Mouse (Mus musculus) heart, postnatal 36 days (tissue): ENCODE measurements around the gene Rbm47. TPM values are rescaled to one million over a fixed set of nuclear protein-coding genes. Genes with fewer than 3 reads are reported as not detected.

Experiments
- DNase-seq, 2 experiments: peaks; one replicate each; pipeline ENCODE4 v3.0.0; 2021 to 2022
- intact Hi-C: fragments of 180-260 bp; cut with DNase I; formaldehyde crosslinking; loops from one replicate; pipeline ENCODE4 v1.15.1; 2025
- total RNA-seq, 2 experiments: library from RNA; stranded (reverse); gene quantifications; 2 replicates each; pipeline ENCODE4 v1.2.3; 2021

Rbm47 gene
- total RNA-seq, 2 experiments from 2014 or later: 1.6 to 1.7 TPM

- intact Hi-C loops: no loop called here
- DNase-seq: no peak
These were observed 136.4 kb downstream of the Rbm47 start for GRCm38 (mm10) chr5:66036440-66037054.

GRCm38 (mm10) chr5:66034375-66035195 is 138.3 kb downstream of the Rbm47 start:
- intact Hi-C loops: no loop called here
- no peak for DNase-seq

DNA sequence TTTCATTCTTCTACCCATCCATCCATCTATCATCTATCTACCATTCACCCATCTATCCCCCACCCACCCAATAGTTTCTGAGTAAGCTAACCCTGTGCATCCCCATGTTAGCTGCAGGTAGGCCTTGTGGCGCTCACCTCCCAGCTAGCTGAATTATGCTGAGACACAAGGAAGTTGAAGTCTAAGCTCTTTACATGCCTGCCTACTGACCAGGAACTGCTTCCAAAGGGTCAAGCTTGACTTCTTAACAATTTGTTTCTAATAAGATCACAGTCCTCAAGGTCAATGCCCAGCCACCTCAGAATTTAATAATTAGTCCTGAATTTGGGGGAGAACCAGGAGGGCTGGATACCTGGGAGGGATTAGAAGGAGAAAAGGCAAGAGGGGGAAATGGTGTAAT is 140.1 kb downstream of the Rbm47 start:
- no peak for DNase-seq
- intact Hi-C loops: no loop called here

- no peak for DNase-seq
- intact Hi-C loops: no loop called here
These were observed 141.2 kb downstream of the Rbm47 start for GRCm38 (mm10) chr5:66031699-66032098.

GRCm38 (mm10) chr5:66028232-66028631 is 144.7 kb downstream of the Rbm47 start:
- no peak for DNase-seq
- intact Hi-C loops: no loop called here

GRCm38 (mm10) chr5:66027206-66027605 is 145.7 kb downstream of the Rbm47 start:
- DNase-seq: no peak
- intact Hi-C loops: no loop called here

- intact Hi-C loops: no loop called here
These were observed 146.1 kb downstream of the Rbm47 start for GRCm38 (mm10) chr5:66026796-66027195.

DNA sequence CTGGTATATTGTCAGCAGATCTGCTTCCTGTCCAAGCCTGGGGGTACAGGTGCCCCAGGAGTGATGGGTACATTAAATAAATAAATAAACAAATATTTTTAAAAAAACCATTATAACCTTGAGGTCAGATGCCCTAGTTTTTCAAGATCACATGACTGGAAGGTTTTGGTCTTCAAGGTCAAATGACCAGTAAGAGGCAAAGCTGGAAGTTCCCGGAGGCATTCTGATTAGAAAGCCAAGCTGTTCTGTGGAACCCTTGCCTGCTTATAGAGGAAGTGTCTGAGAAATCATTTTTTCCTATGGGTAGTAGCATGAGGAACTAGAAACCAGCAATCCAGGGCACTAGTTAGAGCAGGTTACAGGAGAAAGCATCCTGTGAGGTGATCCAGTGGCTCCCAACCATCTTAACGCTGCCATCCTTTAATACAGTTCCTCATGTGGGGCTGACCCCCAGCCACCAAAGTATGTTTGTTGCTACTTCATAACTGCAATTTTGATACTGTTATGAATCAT is 157.4 kb downstream of the Rbm47 start:
- intact Hi-C loops: no loop called here
- no peak for DNase-seq

More at GRCm38 (mm10) chr5:66026796-66027195, 146.1 kb downstream of the Rbm47 start:
- no peak for DNase-seq

DNA sequence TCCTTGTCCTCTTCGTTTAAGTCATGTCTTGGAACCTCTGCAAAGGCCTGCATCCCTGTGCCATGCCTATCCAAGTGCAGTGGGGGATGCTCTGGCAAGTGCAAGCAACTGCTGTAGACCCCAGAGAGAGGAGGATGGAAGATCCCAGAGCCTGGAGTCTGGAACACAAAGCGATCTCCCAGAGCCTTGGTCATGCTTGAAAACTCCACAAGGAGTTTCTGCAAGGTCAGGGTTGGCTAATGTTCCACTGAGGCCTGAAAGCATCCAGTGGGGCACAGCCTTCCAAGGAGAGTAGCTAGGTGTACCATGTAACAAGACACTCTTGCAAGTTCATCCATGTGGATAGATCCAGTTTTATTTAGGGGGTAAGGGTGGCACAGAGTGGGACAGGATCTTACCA is 158.5 kb downstream of the Rbm47 start:
- intact Hi-C loops: no loop called here

GRCm38 (mm10) chr5:66013999-66014398 is 158.9 kb downstream of the Rbm47 start:
- intact Hi-C loops: no loop called here
- no peak for DNase-seq

More for the DNA sequence above, 158.5 kb downstream of the Rbm47 start:
- DNase-seq: no peak

DNA sequence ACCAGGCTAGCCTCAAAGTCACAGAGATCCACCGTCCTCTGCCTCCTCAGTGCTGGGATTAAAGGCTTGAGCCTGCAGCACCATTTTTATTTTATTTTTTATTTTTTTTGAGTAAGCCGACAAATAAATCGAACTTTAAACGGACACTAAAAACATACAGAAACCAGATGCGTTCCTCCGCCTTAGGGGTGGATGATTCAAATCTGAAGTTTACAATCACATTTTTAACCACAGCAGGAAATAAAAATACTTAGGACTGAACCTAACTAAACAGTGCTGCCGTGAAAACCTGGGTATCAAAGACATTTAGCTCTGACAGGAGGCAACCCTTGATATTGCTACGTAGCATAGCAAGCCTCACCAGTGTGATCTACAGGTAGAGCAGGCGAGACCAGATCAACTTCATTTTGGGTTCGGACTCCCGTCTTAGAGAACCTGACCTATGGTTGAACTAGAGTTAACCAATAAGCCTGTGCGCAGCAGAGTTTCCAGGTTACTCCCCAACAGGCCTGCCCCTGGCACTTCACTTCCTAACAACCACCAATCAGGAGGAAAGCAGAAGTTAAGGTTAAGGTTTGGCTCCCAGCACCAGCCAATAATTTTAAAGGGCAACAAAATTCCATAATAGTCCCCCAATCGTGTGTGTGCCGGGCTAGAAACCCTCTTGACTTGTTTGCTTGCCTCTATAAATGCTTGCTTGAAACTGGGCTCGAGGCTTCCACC is 164.5 kb downstream of the Rbm47 start:
- intact Hi-C loops: no loop called here
- no peak for DNase-seq

- no peak for DNase-seq
- intact Hi-C loops: no loop called here
These were observed 167.8 kb downstream of the Rbm47 start for GRCm38 (mm10) chr5:66005041-66005678.

- DNase-seq: no peak
- intact Hi-C loops: no loop called here
These were observed 168.6 kb downstream of the Rbm47 start, which contains the start of gene 9130230L23Rik for GRCm38 (mm10) chr5:66004134-66004925. 9130230L23Rik (minus strand) TSS chr5:66004285.

GRCm38 (mm10) chr5:66001232-66001631 is 171.7 kb downstream of the Rbm47 start:
- no peak for DNase-seq
- intact Hi-C loops: no loop called here

DNA sequence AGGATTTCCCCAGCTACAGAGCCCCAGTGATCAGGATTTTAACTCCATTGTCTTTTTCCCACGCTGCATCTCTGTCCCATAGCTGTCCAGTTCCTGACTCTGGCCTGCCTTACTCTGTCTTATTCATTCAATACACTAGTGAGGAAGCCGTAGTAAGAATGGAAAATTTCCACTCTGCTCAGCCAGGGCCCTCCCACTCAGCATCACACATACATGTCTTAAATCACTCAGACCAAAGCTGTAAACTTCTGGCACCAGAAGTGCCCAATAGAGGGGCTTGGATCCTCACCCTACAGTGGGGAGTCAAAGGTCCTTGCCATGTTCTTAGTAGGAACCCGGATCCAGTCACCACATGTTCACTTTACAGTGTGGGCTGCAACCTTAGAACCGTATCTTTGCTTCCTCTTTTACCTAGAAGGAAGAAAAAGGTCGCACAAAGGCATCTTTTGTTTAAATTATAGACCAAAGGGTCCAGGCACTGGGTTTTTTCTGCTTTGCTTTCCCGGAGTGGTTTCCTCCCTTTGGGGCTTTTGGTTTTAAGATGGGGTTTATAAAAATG is 172.3 kb downstream of the Rbm47 start:
- intact Hi-C loops: no loop called here
- no peak for DNase-seq

DNA sequence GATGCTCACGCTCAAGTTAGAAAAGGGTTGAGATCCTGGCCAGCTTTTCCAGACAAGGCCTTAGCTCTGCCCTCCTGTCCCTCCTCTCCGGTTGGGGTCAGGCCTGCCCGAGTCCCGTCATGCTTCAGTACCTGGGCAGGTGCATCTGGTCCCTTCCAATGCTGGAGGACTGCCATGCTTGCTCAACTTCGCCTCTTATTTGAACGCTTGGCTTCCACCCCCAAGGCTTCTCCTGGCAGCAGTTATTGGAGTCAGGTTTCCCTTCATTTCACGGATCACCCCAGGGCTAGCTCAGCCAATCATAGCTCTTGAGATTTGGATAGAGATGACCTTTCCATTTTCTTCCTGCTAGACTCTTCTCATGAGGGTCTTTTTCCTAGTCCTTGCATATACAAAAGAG is 172.8 kb downstream of the Rbm47 start:
- intact Hi-C loops: no loop called here
- no peak for DNase-seq

- intact Hi-C loops: no loop called here
- no peak for DNase-seq
These were observed 173.8 kb downstream of the Rbm47 start for GRCm38 (mm10) chr5:65999106-65999505.

DNA sequence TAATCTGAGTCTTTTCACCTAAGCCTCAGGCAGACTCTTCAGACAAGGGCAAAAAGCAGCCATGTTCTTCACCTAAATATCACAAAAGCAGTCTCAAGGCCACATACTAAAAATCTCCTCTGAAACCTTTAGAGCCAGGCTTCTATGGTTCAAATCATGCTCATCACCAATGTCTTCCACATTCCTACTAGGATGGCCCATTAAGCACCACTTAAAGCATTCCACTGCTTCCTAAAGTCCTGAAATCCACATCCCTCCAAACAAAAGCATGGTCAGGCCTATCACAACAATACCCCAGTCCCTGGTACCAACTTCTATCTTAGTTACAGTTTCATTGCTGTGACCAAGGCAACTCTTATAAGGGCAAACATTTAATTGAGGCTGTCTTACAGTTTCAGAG is 175.1 kb downstream of the Rbm47 start:
- DNase-seq: no peak
- intact Hi-C loops: no loop called here

DNA sequence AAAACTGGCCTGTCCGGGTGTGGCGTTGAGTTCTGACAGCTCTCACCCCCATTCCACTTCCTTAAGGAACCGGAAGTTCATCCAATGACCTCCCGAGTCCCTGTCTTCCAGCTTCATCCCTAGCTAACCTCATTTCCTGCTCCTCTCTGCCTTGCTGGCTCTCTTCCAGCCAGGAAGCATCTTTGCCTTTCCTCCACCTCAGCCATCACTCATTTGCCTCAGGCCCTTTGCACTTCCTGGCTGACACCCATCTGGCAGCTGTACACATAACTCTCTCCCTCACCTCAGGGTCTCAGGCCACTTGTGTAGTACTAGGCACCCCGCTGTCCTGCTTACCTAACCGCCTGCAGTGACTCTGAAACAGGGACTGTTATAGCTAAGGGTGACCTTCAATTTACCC is 178.3 kb downstream of the Rbm47 start:
- intact Hi-C loops: no loop called here
- DNase-seq: no peak

- DNase-seq: no peak
- intact Hi-C loops: no loop called here
These were observed 181.7 kb downstream of the Rbm47 start for GRCm38 (mm10) chr5:65991191-65991590.
